Mouse (Mus musculus) hindbrain, embryonic 13.5 days (tissue): ENCODE results near the gene Btbd11. TPM values are rescaled to one million over a fixed set of nuclear protein-coding genes. Genes with fewer than 3 reads are reported as not detected.

Experiments
- ATAC-seq: fragments of 200-750 bp; cut with Nextera tagmentation; 2 replicates; pipeline ENCODE4 v1.8.0; 2017; ENCODE audit warnings: moderate TSS enrichment; ENCODE audit not compliant: low FRiP score
- H3K27ac ChIP-seq: fragments of 300-500 bp; sonication (generic); 2 replicates; pipeline ENCODE4 v1.5.1; 2015; ENCODE audit warnings: inconsistent platforms, mild to moderate bottlenecking, moderate library complexity
- H3K27me3 ChIP-seq: fragments of 300-500 bp; sonication (generic); 2 replicates; pipeline ENCODE4 v1.6.1; 2015; ENCODE audit warnings: mild to moderate bottlenecking, inconsistent platforms
- H3K36me3 ChIP-seq: fragments of 300-500 bp; sonication (generic); 2 replicates; pipeline ENCODE4 v1.6.1; 2015; ENCODE audit warnings: mild to moderate bottlenecking, inconsistent platforms
- H3K4me1 ChIP-seq: fragments of 300-500 bp; sonication (generic); replicated peaks from 2 replicates; pipeline ENCODE4 v1.6.1; 2015; ENCODE audit warnings: inconsistent platforms
- H3K4me2 ChIP-seq: fragments of 300-500 bp; sonication (generic); 2 replicates; pipeline ENCODE4 v1.6.1; 2015; ENCODE audit warnings: inconsistent platforms, mild to moderate bottlenecking, moderate library complexity
- H3K4me3 ChIP-seq: fragments of 300-500 bp; sonication (generic); 2 replicates; pipeline ENCODE4 v1.5.1; 2015; ENCODE audit warnings: mild to moderate bottlenecking, inconsistent platforms
- H3K9ac ChIP-seq: fragments of 300-500 bp; sonication (generic); 2 replicates; pipeline ENCODE4 v1.6.1; 2015; ENCODE audit warnings: mild to moderate bottlenecking, inconsistent platforms
- H3K9me3 ChIP-seq: fragments of 300-500 bp; sonication (generic); 2 replicates; pipeline ENCODE4 v1.6.1; 2016; ENCODE audit warnings: inconsistent platforms
- WGBS: fragments of 180-500 bp; shearing (Covaris S2); methylation state at CpG from one replicate; pipeline ENCODE4 v1.1.7; 2015; 5-methylcytosine and 5-hydroxymethylcytosine counted together
- polyA plus RNA-seq: library from polyadenylated mRNA; unstranded; fragments of >200 nt; fragmentation: Nextera tagmentation; extraction: Ambion mirVana; gene quantifications from 2 replicates; pipeline ENCODE4 v1.2.1, GENCODE M21; 2015

The Btbd11 gene
- polyA plus RNA-seq, 1 experiment from 2014 or later: 14.5 TPM

GRCm38 (mm10) chr10:85382981-85383380 is 3.6 kb upstream of the Btbd11 start:
- Histone ChIP-seq H3K9ac (no peak overlapping the region), H3K4me3 (no peak overlapping the region), H3K9me3 (no peaks in the 10 kb centered on the region), H3K4me1 (peaks cover 17% of the 10 kb centered on the region), H3K4me2 (no peak overlapping the region), H3K36me3 (no peaks in the 10 kb centered on the region), H3K27ac (no peak overlapping the region), H3K27me3 (0 out of 2 replicates have a peak, but pooled peaks cover 9% of the 10 kb centered on the region)
- 91% methylated on average over 7 of the region's 7 CpGs for WGBS
- no peak for ATAC-seq

GRCm38 (mm10) chr10:85387219-85388070 is 831 bp downstream of the Btbd11 start:
- Histone ChIP-seq H3K9me3 (no peaks in the 10 kb centered on the region), H3K4me2 (peak overlapping the region; percentile 98), H3K4me3 (peak overlapping the region; percentile 73), H3K27me3 (0 out of 2 replicates have a peak, but pooled peaks cover 3% of the 10 kb centered on the region), H3K9ac (peak overlapping the region; percentile 85), H3K4me1 (peaks cover 48% of the 10 kb centered on the region), H3K36me3 (no peaks in the 10 kb centered on the region), H3K27ac (peak overlapping the region; percentile 81)
- ATAC-seq: peak; percentile 40
- under 1% methylated on average over 78 of the region's 78 CpGs for WGBS

GRCm38 (mm10) chr10:85388071-85388750 is 1.6 kb downstream of the Btbd11 start:
- 1% methylated on average over 50 of the region's 50 CpGs for WGBS
- H3K27ac ChIP-seq: peak overlapping the region; percentile 81

GRCm38 (mm10) chr10:85388751-85389115 is 2.1 kb downstream of the Btbd11 start:
- H3K27ac ChIP-seq: no peak overlapping the region

More at GRCm38 (mm10) chr10:85388071-85388750, 1.6 kb downstream of the Btbd11 start:
- no peak; the same call in 1 of the 2 replicates for ATAC-seq
- peak overlapping the region; percentile 73 for H3K4me3 ChIP-seq
- no peaks in the 10 kb centered on the region for H3K9me3 ChIP-seq
- peak overlapping the region; percentile 98 for H3K4me2 ChIP-seq
- 0 out of 2 replicates have a peak, but pooled peaks cover 3% of the 10 kb centered on the region for H3K27me3 ChIP-seq
- peak overlapping the region; percentile 85 for H3K9ac ChIP-seq
- no peaks in the 10 kb centered on the region for H3K36me3 ChIP-seq
- peaks cover 51% of the 10 kb centered on the region for H3K4me1 ChIP-seq

GRCm38 (mm10) chr10:85389286-85390139 is 2.9 kb downstream of the Btbd11 start:
- Histone ChIP-seq H3K27me3 (0 out of 2 replicates have a peak, but pooled peaks cover 3% of the 10 kb centered on the region), H3K4me3 (peak overlapping the region; percentile 73), H3K27ac (no peak overlapping the region), H3K9me3 (no peaks in the 10 kb centered on the region), H3K4me2 (peak overlapping the region; percentile 98), H3K9ac (peak overlapping the region; percentile 58; the same call in 1 of the 2 replicates), H3K4me1 (peaks cover 62% of the 10 kb centered on the region), H3K36me3 (no peaks in the 10 kb centered on the region)
- 47% methylated on average over 23 of the region's 23 CpGs for WGBS
- ATAC-seq: no peak

More at GRCm38 (mm10) chr10:85388751-85389115, 2.1 kb downstream of the Btbd11 start:
- H3K4me1 ChIP-seq: peaks cover 56% of the 10 kb centered on the region
- H3K4me2 ChIP-seq: peak overlapping the region; percentile 98
- peak overlapping the region; percentile 73 for H3K4me3 ChIP-seq
- H3K9ac ChIP-seq: peak overlapping the region; percentile 85
- WGBS: under 1% methylated on average over 9 of the region's 9 CpGs
- no peaks in the 10 kb centered on the region for H3K9me3 ChIP-seq
- 0 out of 2 replicates have a peak, but pooled peaks cover 3% of the 10 kb centered on the region for H3K27me3 ChIP-seq
- H3K36me3 ChIP-seq: no peaks in the 10 kb centered on the region
- ATAC-seq: no peak

GRCm38 (mm10) chr10:85393016-85393415 is 6.4 kb downstream of the Btbd11 start:
- H3K27ac ChIP-seq: no peak overlapping the region
- no peaks in the 10 kb centered on the region for H3K9me3 ChIP-seq
- no peak overlapping the region for H3K9ac ChIP-seq
- 0 out of 2 replicates have a peak, but pooled peaks cover 3% of the 10 kb centered on the region for H3K27me3 ChIP-seq
- no peaks in the 10 kb centered on the region for H3K36me3 ChIP-seq
- no peak for ATAC-seq
- 75% methylated on average over 6 of the region's 6 CpGs for WGBS
- H3K4me3 ChIP-seq: no peak overlapping the region
- no peak overlapping the region for H3K4me2 ChIP-seq
- peaks cover 51% of the 10 kb centered on the region for H3K4me1 ChIP-seq

GRCm38 (mm10) chr10:85394558-85394957 is 7.9 kb downstream of the Btbd11 start:
- H3K9me3 ChIP-seq: no peaks in the 10 kb centered on the region
- H3K9ac ChIP-seq: no peak overlapping the region
- no peaks in the 10 kb centered on the region for H3K36me3 ChIP-seq
- H3K4me1 ChIP-seq: peaks cover 36% of the 10 kb centered on the region
- H3K4me2 ChIP-seq: no peak overlapping the region
- 42% methylated on average over 4 of the region's 4 CpGs for WGBS
- H3K27me3 ChIP-seq: no peaks in the 10 kb centered on the region
- no peak for ATAC-seq
- no peak overlapping the region for H3K27ac ChIP-seq
- no peak overlapping the region for H3K4me3 ChIP-seq

GRCm38 (mm10) chr10:85411120-85411519 is 24.5 kb downstream of the Btbd11 start:
- Histone ChIP-seq H3K4me1 (no peaks in the 10 kb centered on the region), H3K9ac (no peak overlapping the region), H3K9me3 (no peaks in the 10 kb centered on the region), H3K27ac (no peak overlapping the region), H3K4me2 (no peak overlapping the region), H3K36me3 (no peaks in the 10 kb centered on the region), H3K4me3 (no peak overlapping the region), H3K27me3 (no peaks in the 10 kb centered on the region)
- WGBS: 89% methylated on average over 3 of the region's 3 CpGs
- ATAC-seq: no peak

- 50% methylated on average over 15 of the region's 15 CpGs for WGBS
- Histone ChIP-seq H3K9me3 (no peaks in the 10 kb centered on the region), H3K27ac (peak overlapping the region; percentile 30; the same call in 1 of the 2 replicates), H3K4me3 (no peak overlapping the region), H3K9ac (no peak overlapping the region), H3K4me1 (peaks cover 19% of the 10 kb centered on the region), H3K27me3 (no peaks in the 10 kb centered on the region), H3K4me2 (no peak overlapping the region), H3K36me3 (no peaks in the 10 kb centered on the region)
- ATAC-seq: no peak
Observed at GRCm38 (mm10) chr10:85420851-85421628, 34.4 kb downstream of the Btbd11 start.

- Histone ChIP-seq H3K36me3 (no peaks in the 10 kb centered on the region), H3K4me3 (no peak overlapping the region), H3K9ac (no peak overlapping the region), H3K27me3 (no peaks in the 10 kb centered on the region), H3K27ac (0 out of 2 replicates have a peak overlapping the region, but pooled peaks have one; percentile 30), H3K4me1 (peaks cover 19% of the 10 kb centered on the region), H3K4me2 (no peak overlapping the region), H3K9me3 (no peaks in the 10 kb centered on the region)
- WGBS: 69% methylated on average over 4 of the region's 4 CpGs
- no peak for ATAC-seq
Observed at GRCm38 (mm10) chr10:85421629-85422012, 35.0 kb downstream of the Btbd11 start.

- no peak overlapping the region for H3K27ac ChIP-seq
- whole genome bisulfite sequencing: 77% methylated on average over 2 of the region's 2 CpGs
- H3K9ac ChIP-seq: no peak overlapping the region
- H3K27me3 ChIP-seq: no peaks in the 10 kb centered on the region
- H3K36me3 ChIP-seq: no peaks in the 10 kb centered on the region
- no peak overlapping the region for H3K4me3 ChIP-seq
- peaks cover 15% of the 10 kb centered on the region for H3K4me1 ChIP-seq
- no peaks in the 10 kb centered on the region for H3K9me3 ChIP-seq
- no peak overlapping the region for H3K4me2 ChIP-seq
- no peak for ATAC-seq
Observed at GRCm38 (mm10) chr10:85425756-85426155, 39.1 kb downstream of the Btbd11 start.
